Mouse (Mus musculus) hindbrain, postnatal 0 days (tissue): ENCODE data around the gene Rhobtb3. TPM values are rescaled to one million over a fixed set of nuclear protein-coding genes. Genes with fewer than 3 reads are reported as not detected.

Experiments used
- ATAC-seq: fragments of 200-750 bp; cut with Nextera tagmentation; 2 replicates; pipeline ENCODE4 v1.8.0; 2017; ENCODE audit warnings: mild to moderate bottlenecking, moderate TSS enrichment, moderate library complexity
- DNase-seq: peaks from one replicate; pipeline ENCODE4 v3.0.0-alpha.2; 2015; ENCODE audit warnings: low spot score
- H3K27ac ChIP-seq: fragments of 300-500 bp; sonication (generic); 2 replicates; pipeline ENCODE4 v1.5.1; 2014; ENCODE audit warnings: mild to moderate bottlenecking
- H3K27me3 ChIP-seq: fragments of 300-500 bp; sonication (generic); 2 replicates; pipeline ENCODE4 v1.6.1; 2014; ENCODE audit warnings: low read length, mixed read lengths; ENCODE audit not compliant: insufficient read depth
- H3K36me3 ChIP-seq: fragments of 300-500 bp; sonication (generic); 2 replicates; pipeline ENCODE4 v1.6.1; 2014; ENCODE audit warnings: low read length, mixed read lengths; ENCODE audit not compliant: insufficient read depth
- H3K4me1 ChIP-seq: fragments of 300-500 bp; sonication (generic); 2 replicates; pipeline ENCODE4 v1.6.1; 2014; ENCODE audit warnings: antibody characterized with exemption, low read length, mixed read lengths; ENCODE audit not compliant: insufficient read depth
- H3K4me2 ChIP-seq: fragments of 300-500 bp; sonication (generic); 2 replicates; pipeline ENCODE4 v1.6.1; 2014; ENCODE audit warnings: low read depth, mild to moderate bottlenecking, low read length, moderate library complexity, mixed read lengths
- H3K4me3 ChIP-seq: fragments of 300-500 bp; sonication (generic); 2 replicates; pipeline ENCODE4 v1.5.1; 2014; ENCODE audit warnings: low read length
- H3K9ac ChIP-seq: fragments of 300-500 bp; sonication (generic); replicated peaks from 2 replicates; pipeline ENCODE4 v1.6.1; 2014; ENCODE audit warnings: mild to moderate bottlenecking, low read length, moderate library complexity, mixed read lengths
- H3K9me3 ChIP-seq: fragments of 300-500 bp; sonication (generic); 2 replicates; pipeline ENCODE4 v1.6.1; 2016; ENCODE audit warnings: low read length, mixed read lengths
- CTCF ChIP-seq: IDR thresholded peaks from 2 replicates; pipeline ENCODE4 v1.5.1; 2016; ENCODE audit warnings: antibody characterized with exemption, control low read depth, low read depth
- WGBS: fragments of 180-500 bp; shearing (Covaris S2); extraction: QIAGEN DNeasy Blood & Tissue Kit; methylation state at CpG from one replicate; pipeline ENCODE4 v1.1.7; 2014; 5-methylcytosine and 5-hydroxymethylcytosine counted together
- polyA plus RNA-seq: library from polyadenylated mRNA; unstranded; fragments of >200 nt; fragmentation: Nextera tagmentation; extraction: Ambion mirVana; gene quantifications from 2 replicates; pipeline ENCODE4 v1.2.1, GENCODE M21; 2015
- total RNA-seq: library from RNA; depleted of rRNA; stranded (reverse); fragments of >200 nt; gene quantifications from 2 replicates; pipeline ENCODE4 v1.2.3, GENCODE M21; 2014

Gene Rhobtb3
- total and polyA plus RNA-seq, 2 experiments from 2014 or later, result 14.2 to 30.8 TPM

GRCm38 (mm10) chr13:75975629-75976028 is 31.9 kb upstream of the Rhobtb3 start:
- peak; percentile 61; the same call in 1 of the 2 replicates for ATAC-seq
- Histone ChIP-seq H3K27me3 (no peaks in the 10 kb centered on the region), H3K9me3 (no peaks in the 10 kb centered on the region), H3K4me3 (no peak overlapping the region), H3K4me2 (no peak overlapping the region), H3K9ac (no peak overlapping the region), H3K27ac (no peak overlapping the region), H3K36me3 (no peaks in the 10 kb centered on the region), H3K4me1 (no peaks in the 10 kb centered on the region)
- DNase-seq, result peak; percentile 15
- no peak for TF ChIP-seq CTCF
- WGBS, result 41% methylated on average over 1 of the region's 1 CpGs

GRCm38 (mm10) chr13:75974481-75974880 is 30.8 kb upstream of the Rhobtb3 start:
- no peak for ATAC-seq
- no peaks in the 10 kb centered on the region for H3K27me3 ChIP-seq

GRCm38 (mm10) chr13:75966850-75967249 is 23.1 kb upstream of the Rhobtb3 start, which contains the start of gene Spata9:
Gene Spata9 (plus strand): TSS chr13:75967150.
- Histone ChIP-seq H3K27ac (no peak within 1 kb of the TSS), H3K27me3 (no peaks in the 10 kb centered on the region), H3K9ac (no peak within 1 kb of the TSS), H3K4me2 (no peak within 1 kb of the TSS), H3K4me1 (no peaks in the 10 kb centered on the region), H3K9me3 (no peaks in the 10 kb centered on the region), H3K36me3 (no peaks in the 10 kb centered on the region), H3K4me3 (no peak within 1 kb of the TSS)
- ATAC-seq (no peak), DNase-seq (no peak)
- TF ChIP-seq CTCF, result no peak
- 80% methylated on average over 1 of the region's 1 CpGs for WGBS

More at GRCm38 (mm10) chr13:75974481-75974880, 30.8 kb upstream of the Rhobtb3 start:
- H3K4me2 ChIP-seq, result no peak overlapping the region
- H3K36me3 ChIP-seq, result no peaks in the 10 kb centered on the region
- H3K9me3 ChIP-seq, result no peaks in the 10 kb centered on the region
- no peak overlapping the region for H3K9ac ChIP-seq
- TF ChIP-seq CTCF, result no peak
- no peaks in the 10 kb centered on the region for H3K4me1 ChIP-seq
- no peak overlapping the region for H3K4me3 ChIP-seq
- no peak for DNase-seq
- WGBS, result 92% methylated on average over 2 of the region's 2 CpGs
- no peak overlapping the region for H3K27ac ChIP-seq

GRCm38 (mm10) chr13:75955357-75955992 is 11.8 kb upstream of the Rhobtb3 start:
- Histone ChIP-seq H3K4me1 (no peaks in the 10 kb centered on the region), H3K9ac (no peak overlapping the region)
- no peak for DNase-seq

GRCm38 (mm10) chr13:75950295-75950694 is 6.6 kb upstream of the Rhobtb3 start:
- WGBS, result 55% methylated on average over 1 of the region's 1 CpGs
- no peaks in the 10 kb centered on the region for H3K9me3 ChIP-seq
- DNase-seq, result peak; percentile 9
- ATAC-seq, result no peak
- no peak for TF ChIP-seq CTCF
- no peaks in the 10 kb centered on the region for H3K27me3 ChIP-seq
- H3K4me2 ChIP-seq, result no peak overlapping the region
- no peak overlapping the region for H3K9ac ChIP-seq
- no peak overlapping the region for H3K27ac ChIP-seq
- no peaks in the 10 kb centered on the region for H3K4me1 ChIP-seq
- H3K36me3 ChIP-seq, result no peaks in the 10 kb centered on the region
- no peak overlapping the region for H3K4me3 ChIP-seq

More at GRCm38 (mm10) chr13:75955357-75955992, 11.8 kb upstream of the Rhobtb3 start:
- ATAC-seq, result peak; percentile 45
- H3K27ac ChIP-seq, result no peak overlapping the region
- H3K4me2 ChIP-seq, result no peak overlapping the region
- H3K27me3 ChIP-seq, result no peaks in the 10 kb centered on the region
- H3K4me3 ChIP-seq, result no peak overlapping the region
- H3K9me3 ChIP-seq, result no peaks in the 10 kb centered on the region
- TF ChIP-seq CTCF, result no peak
- H3K36me3 ChIP-seq, result no peaks in the 10 kb centered on the region

GRCm38 (mm10) chr13:75944044-75944820 is 507 bp upstream of the Rhobtb3 start:
- DNase-seq (peak; percentile 4), ATAC-seq (no peak)
- H3K4me3 ChIP-seq, result peak overlapping the region; percentile 82
- no peaks in the 10 kb centered on the region for H3K27me3 ChIP-seq
- peak overlapping the region; percentile 72 for H3K4me2 ChIP-seq
- H3K36me3 ChIP-seq, result no peaks in the 10 kb centered on the region
- H3K4me1 ChIP-seq, result no peaks in the 10 kb centered on the region; the same call in 1 of the 2 replicates
- 4% methylated on average over 7 of the region's 7 CpGs for WGBS
- no peak for TF ChIP-seq CTCF
- H3K9me3 ChIP-seq, result no peaks in the 10 kb centered on the region
- peak overlapping the region; percentile 97 for H3K27ac ChIP-seq
- H3K9ac ChIP-seq, result peak overlapping the region; percentile 91
